Mouse (Mus musculus) lung, embryonic 16.5 days (tissue): ENCODE results near the gene Ogfr. TPM values are rescaled to one million over a fixed set of nuclear protein-coding genes. Genes with fewer than 3 reads are reported as not detected.

Experiments
- ATAC-seq: fragments of 200-750 bp; cut with Nextera tagmentation; 2 replicates; pipeline ENCODE4 v1.8.0; 2017; ENCODE audit warnings: low read depth, mild to moderate bottlenecking, moderate library complexity
- H3K27ac ChIP-seq: fragments of 300-500 bp; sonication (generic); 2 replicates; pipeline ENCODE4 v1.5.1; 2014; ENCODE audit warnings: mild to moderate bottlenecking, control low read depth, low read length
- H3K27me3 ChIP-seq: fragments of 300-500 bp; sonication (generic); 2 replicates; pipeline ENCODE4 v1.6.1; 2014; ENCODE audit warnings: low read depth, low read length, mixed read lengths; ENCODE audit not compliant: control insufficient read depth, insufficient read depth
- H3K36me3 ChIP-seq: fragments of 300-500 bp; sonication (generic); 2 replicates; pipeline ENCODE4 v1.6.1; 2014; ENCODE audit warnings: low read length; ENCODE audit not compliant: control insufficient read depth, insufficient read depth
- H3K4me1 ChIP-seq: fragments of 300-500 bp; sonication (generic); replicated peaks from 2 replicates; pipeline ENCODE4 v1.6.1; 2014; ENCODE audit warnings: low read length, mixed read lengths; ENCODE audit not compliant: control insufficient read depth, insufficient read depth
- H3K4me2 ChIP-seq: fragments of 300-500 bp; sonication (generic); 2 replicates; pipeline ENCODE4 v1.6.1; 2014; ENCODE audit warnings: low read depth, low read length, control low read depth
- H3K4me3 ChIP-seq: fragments of 300-500 bp; sonication (generic); 2 replicates; pipeline ENCODE4 v1.5.1; 2014; ENCODE audit warnings: mild to moderate bottlenecking, low read length, control low read depth
- H3K9ac ChIP-seq: fragments of 300-500 bp; sonication (generic); 2 replicates; pipeline ENCODE4 v1.6.1; 2014; ENCODE audit warnings: low read length, control low read depth
- H3K9me3 ChIP-seq: fragments of 300-500 bp; sonication (generic); 2 replicates; pipeline ENCODE4 v1.6.1; 2016; ENCODE audit warnings: low read length; ENCODE audit not compliant: control insufficient read depth
- WGBS: fragments of 180-500 bp; shearing (Covaris S2); extraction: QIAGEN DNeasy Blood & Tissue Kit; methylation state at CpG from one replicate; pipeline ENCODE4 v1.1.7; 2014; 5-methylcytosine and 5-hydroxymethylcytosine counted together
- polyA plus RNA-seq: library from polyadenylated mRNA; unstranded; fragments of >200 nt; fragmentation: Nextera tagmentation; extraction: Ambion mirVana; gene quantifications from 2 replicates; pipeline ENCODE4 v1.2.1, GENCODE M21; 2015

Gene Ogfr
- polyA plus RNA-seq, 1 experiment from 2014 or later = 46.9 TPM

DNA sequence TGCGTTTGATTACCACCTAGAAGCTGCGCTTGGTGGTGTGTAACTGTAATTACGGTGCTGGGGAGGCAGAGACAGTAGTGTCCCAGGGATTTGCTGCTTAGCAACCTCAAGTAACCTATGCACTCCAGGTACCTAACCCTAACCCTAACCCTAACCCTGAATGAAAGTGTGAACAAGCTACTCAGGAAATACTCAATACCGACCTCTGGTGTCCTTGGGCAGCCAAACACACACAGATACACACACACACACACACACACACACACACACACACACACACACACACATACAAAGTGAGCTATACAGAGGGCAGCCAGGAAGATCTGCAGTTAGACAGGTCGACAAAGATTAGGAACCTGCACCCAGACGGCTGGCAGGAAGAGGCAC lies 316 bp upstream of the Ogfr start:
- H3K36me3 ChIP-seq = peaks cover 35% of the 10 kb centered on the region
- WGBS = 49% methylated on average over 6 of the region's 6 CpGs
- peak overlapping the region; percentile 59 for H3K4me2 ChIP-seq
- no peaks in the 10 kb centered on the region for H3K9me3 ChIP-seq
- peak overlapping the region; percentile 97 for H3K4me3 ChIP-seq
- ATAC-seq = no peak; the same call in 1 of the 2 replicates
- peaks cover 9% of the 10 kb centered on the region for H3K4me1 ChIP-seq
- H3K9ac ChIP-seq = peak overlapping the region; percentile 93
- no peaks in the 10 kb centered on the region for H3K27me3 ChIP-seq
- peak overlapping the region; percentile 92 for H3K27ac ChIP-seq

DNA sequence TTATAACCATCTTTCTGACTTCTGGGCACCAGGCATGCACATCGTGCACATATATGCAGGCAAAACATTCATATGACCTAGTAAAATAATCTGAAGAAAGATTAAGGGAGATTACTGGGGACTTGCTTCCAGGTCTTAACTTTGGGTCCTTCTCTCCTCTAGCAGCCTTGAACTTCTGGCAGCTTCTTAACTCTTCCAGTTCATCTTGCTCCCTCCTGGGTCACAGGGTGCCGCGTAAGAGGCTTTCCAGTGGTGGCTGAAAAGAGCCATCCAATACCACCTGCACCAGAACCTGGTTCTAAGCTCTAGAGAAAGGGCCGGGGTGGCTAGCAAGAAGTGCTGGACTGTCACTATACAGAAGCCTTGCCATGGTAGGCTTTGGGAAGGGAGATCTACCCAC lies 8.4 kb downstream of the Ogfr start, which contains the start of gene Col9a3:
Col9a3 (plus strand) TSS at position 301 of the 400 bp plus-strand sequence.
- H3K36me3 ChIP-seq = peaks cover 16% of the 10 kb centered on the region
- H3K9me3 ChIP-seq = no peaks in the 10 kb centered on the region
- H3K4me2 ChIP-seq = peak within 1 kb of the TSS; percentile 57
- H3K9ac ChIP-seq = peak within 1 kb of the TSS; percentile 61
- no peak within 1 kb of the TSS for H3K27ac ChIP-seq
- H3K4me1 ChIP-seq = peaks cover 3% of the 10 kb centered on the region; the same call in 1 of the 2 replicates
- ATAC-seq = no peak
- WGBS = 39% methylated on average over 4 of the region's 4 CpGs
- peaks cover 9% of the 10 kb centered on the region; the same call in 1 of the 2 replicates for H3K27me3 ChIP-seq
- H3K4me3 ChIP-seq = peak within 1 kb of the TSS; percentile 37

- peak overlapping the region; percentile 37 for H3K4me3 ChIP-seq
- H3K9ac ChIP-seq = peak overlapping the region; percentile 61
- ATAC-seq = peak; percentile 46
- peaks cover 9% of the 10 kb centered on the region; the same call in 1 of the 2 replicates for H3K27me3 ChIP-seq
- H3K4me2 ChIP-seq = peak overlapping the region; percentile 57
- peaks cover 9% of the 10 kb centered on the region; the same call in 1 of the 2 replicates for H3K36me3 ChIP-seq
- peaks cover 3% of the 10 kb centered on the region; the same call in 1 of the 2 replicates for H3K4me1 ChIP-seq
- no peak overlapping the region for H3K27ac ChIP-seq
- 3% methylated on average over 41 of the region's 41 CpGs for WGBS
- no peaks in the 10 kb centered on the region for H3K9me3 ChIP-seq
These were observed 9.2 kb downstream of the Ogfr start for GRCm38 (mm10) chr2:180598157-180598705.

DNA sequence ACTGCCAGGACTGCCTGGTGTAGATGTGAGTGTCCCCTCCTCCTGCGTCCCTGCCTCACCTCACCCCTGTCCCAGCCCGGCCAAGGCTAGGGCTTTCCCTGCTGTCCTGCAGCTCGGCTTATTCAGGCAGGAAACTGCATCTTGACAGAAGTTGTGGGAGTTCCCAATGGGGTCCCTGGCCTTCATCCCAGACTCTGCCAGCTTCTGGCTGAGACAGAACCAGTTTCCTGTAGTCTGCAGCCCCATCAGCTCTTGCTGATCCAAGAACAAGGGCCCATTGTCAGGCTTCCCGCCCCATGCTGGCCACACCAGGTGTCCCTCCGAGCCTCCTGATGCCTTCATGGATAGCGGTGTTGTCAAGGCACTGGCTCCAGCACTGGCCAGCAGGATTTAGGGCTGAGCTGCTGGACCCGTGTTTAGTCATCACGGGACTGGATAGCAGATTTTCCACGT lies 11.6 kb downstream of the Ogfr start:
- Histone ChIP-seq H3K36me3 (no peaks in the 10 kb centered on the region), H3K9me3 (no peaks in the 10 kb centered on the region), H3K27ac (no peak overlapping the region), H3K4me2 (no peak overlapping the region), H3K4me1 (peaks cover 3% of the 10 kb centered on the region; the same call in 1 of the 2 replicates), H3K9ac (no peak overlapping the region), H3K27me3 (peaks cover 9% of the 10 kb centered on the region; the same call in 1 of the 2 replicates), H3K4me3 (no peak overlapping the region)
- 17% methylated on average over 9 of the region's 9 CpGs for WGBS
- ATAC-seq = no peak

DNA sequence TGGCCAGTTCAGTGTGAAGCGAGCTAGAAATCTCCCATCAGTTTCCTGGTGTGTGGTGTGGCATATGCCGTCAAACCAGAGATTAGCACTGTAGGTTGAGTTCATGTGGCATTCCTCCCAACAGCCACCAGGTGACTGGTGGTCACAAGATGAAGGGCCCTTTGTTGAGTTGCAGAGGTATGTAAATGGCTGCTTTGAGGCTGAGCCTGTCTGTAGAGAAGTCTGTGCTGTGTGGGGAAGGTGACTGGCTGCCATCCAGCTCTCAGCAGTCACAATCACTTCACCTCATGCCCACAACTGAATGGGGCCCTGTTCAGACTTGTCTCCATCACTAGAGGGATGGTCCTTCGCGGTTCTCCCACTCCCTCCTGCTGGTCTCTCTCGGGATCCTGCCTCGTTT lies 15.7 kb downstream of the Ogfr start:
- no peak overlapping the region for H3K4me2 ChIP-seq
- 46% methylated on average over 6 of the region's 6 CpGs for WGBS
- H3K9ac ChIP-seq = no peak overlapping the region
- peak; percentile 57 for ATAC-seq
- no peak overlapping the region for H3K4me3 ChIP-seq
- H3K27me3 ChIP-seq = no peaks in the 10 kb centered on the region
- peak overlapping the region; percentile 20; the same call in 1 of the 2 replicates for H3K27ac ChIP-seq
- no peaks in the 10 kb centered on the region for H3K36me3 ChIP-seq
- no peaks in the 10 kb centered on the region for H3K9me3 ChIP-seq
- peaks cover 3% of the 10 kb centered on the region; the same call in 1 of the 2 replicates for H3K4me1 ChIP-seq

GRCm38 (mm10) chr2:180610283-180610682 lies 21.2 kb downstream of the Ogfr start:
- Histone ChIP-seq H3K9ac (no peak overlapping the region), H3K9me3 (no peaks in the 10 kb centered on the region), H3K27me3 (no peaks in the 10 kb centered on the region), H3K4me3 (no peak overlapping the region), H3K36me3 (no peaks in the 10 kb centered on the region), H3K4me1 (no peaks in the 10 kb centered on the region), H3K4me2 (no peak overlapping the region), H3K27ac (no peak overlapping the region)
- 54% methylated on average over 4 of the region's 4 CpGs for WGBS
- no peak for ATAC-seq

DNA sequence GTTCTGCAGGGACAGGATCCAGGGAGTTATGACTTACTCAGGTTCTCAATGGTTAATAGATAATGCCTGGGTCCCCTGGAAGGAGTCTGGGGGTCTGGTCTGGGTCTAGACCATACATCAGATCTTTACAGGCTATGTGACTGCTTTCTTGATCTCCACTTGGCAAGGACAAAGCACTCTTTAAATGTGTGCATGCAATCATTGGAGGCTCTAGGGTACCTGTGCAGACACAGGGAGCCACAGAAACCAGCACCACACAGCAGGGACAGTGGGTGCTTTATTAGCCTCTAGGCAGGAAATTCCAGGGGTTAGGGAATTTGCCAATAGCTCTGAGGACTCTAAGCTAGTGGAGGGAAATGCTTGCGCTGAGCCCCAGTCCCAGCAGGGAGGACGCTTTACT lies 22.8 kb downstream of the Ogfr start:
- Histone ChIP-seq H3K27me3 (no peaks in the 10 kb centered on the region), H3K4me2 (no peak overlapping the region), H3K36me3 (no peaks in the 10 kb centered on the region), H3K4me1 (no peaks in the 10 kb centered on the region), H3K27ac (no peak overlapping the region), H3K4me3 (no peak overlapping the region), H3K9me3 (no peaks in the 10 kb centered on the region), H3K9ac (no peak overlapping the region)
- ATAC-seq = no peak
- 63% methylated on average over 2 of the region's 2 CpGs for WGBS

DNA sequence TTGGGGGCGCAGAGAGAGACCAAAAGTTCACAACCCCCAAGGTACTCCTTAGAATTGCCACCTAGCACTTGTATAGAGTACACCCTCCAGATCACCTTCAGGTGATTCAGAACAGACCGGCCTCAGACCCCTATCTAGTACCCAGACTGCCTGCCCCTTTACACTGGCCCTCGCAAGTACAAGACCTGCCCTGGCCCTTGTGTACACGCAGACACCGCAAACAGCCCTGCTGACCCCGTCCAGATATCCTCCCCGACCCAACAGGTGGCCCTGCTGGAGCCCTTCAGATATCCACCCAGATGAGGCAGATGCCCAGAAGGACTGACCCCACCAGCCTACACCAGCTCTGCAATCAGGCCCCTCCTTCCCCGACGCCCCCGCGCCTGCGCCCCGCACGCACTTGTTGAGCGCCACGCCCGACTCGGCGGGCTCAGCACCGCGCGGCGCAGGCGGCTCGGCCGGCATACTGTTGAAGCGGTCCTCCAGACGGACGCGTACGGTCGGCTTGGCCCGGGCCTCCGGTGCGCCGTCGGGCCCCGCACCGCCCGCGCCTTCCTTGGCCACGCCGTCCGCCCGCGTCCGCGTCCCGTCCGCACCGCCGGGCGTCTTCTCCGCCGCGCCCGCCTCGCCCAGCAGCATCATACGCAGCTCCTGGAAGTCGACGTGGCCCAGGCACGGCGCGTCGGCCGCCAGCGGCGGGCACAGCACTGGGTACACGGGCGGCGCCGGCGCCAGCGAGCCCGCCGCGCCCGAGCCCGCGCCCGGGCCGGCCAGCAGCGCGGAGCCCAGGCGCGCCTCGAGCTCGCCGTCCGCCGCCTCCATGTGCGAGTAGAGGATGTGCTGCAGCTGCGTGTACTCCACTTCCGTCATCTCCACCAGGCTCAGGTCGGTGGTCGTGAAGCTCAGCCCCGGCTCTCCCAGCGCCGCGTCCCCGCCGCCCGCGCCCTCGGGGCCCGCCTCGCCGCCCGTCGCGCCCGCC lies 52.8 kb downstream of the Ogfr start:
- Histone ChIP-seq H3K4me2 (peak overlapping the region; percentile 48), H3K27me3 (peaks cover 41% of the 10 kb centered on the region), H3K4me1 (peaks cover 4% of the 10 kb centered on the region; the same call in 1 of the 2 replicates), H3K36me3 (no peaks in the 10 kb centered on the region), H3K9ac (no peak overlapping the region), H3K4me3 (peak overlapping the region; percentile 39), H3K9me3 (peaks cover 13% of the 10 kb centered on the region), H3K27ac (no peak overlapping the region)
- peak; percentile 74 for ATAC-seq
- WGBS = 1% methylated on average over 60 of the region's 112 CpGs
